Mouse (Mus musculus) c-Kit-positive CD71-positive TER-119-negative erythroid progenitor cells, embryonic 14.5 days (primary cell): Measurements from ENCODE around the gene Cdkal1.

Experiments
- DNase-seq: peaks from one replicate; pipeline ENCODE4 v3.0.0-alpha.2; 2013; ENCODE audit warnings: low read depth

Gene Cdkal1

GRCm38 (mm10) chr13:29234442-29234841 is 621.0 kb downstream of the Cdkal1 start:
- no peak for DNase-seq

DNA sequence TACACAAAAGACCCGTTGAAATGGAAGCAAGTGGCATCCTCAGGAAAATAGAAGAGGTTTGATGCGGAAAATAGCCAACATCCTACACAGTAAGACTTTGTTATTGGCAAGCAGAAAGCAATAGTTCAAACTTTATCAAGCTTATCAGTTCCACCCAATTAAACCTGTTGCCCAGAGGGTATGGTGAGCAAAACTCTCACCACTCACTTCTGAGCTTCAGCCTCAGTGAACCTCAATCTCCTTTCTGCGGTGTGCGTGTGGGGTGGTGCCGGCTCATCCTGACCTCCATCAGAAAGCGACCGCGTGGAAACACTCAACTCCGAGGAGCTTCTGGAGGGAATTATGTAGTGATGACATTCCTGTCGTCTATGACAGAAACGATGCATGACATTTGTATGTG is 621.5 kb downstream of the Cdkal1 start:
- no peak for DNase-seq

DNA sequence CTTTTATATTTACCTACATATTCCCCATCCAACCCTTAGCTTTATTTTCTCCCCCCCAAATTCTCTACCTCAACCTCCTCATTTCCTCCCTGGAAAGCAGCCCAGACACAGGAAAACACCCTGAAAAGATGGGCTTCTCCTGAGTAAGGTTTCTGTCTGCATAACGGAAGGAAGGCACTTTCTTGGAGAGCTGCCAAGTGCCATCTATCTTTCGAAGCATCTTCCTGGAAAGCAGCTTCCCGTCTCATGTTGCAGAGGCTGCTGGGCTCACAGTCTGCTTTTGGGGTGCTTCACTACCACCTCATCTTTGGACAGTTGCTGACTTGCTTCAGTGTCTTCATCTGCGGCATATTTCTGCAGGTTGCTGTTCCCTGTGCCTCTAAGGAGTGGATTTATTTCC is 622.8 kb downstream of the Cdkal1 start:
- DNase-seq = no peak

DNA sequence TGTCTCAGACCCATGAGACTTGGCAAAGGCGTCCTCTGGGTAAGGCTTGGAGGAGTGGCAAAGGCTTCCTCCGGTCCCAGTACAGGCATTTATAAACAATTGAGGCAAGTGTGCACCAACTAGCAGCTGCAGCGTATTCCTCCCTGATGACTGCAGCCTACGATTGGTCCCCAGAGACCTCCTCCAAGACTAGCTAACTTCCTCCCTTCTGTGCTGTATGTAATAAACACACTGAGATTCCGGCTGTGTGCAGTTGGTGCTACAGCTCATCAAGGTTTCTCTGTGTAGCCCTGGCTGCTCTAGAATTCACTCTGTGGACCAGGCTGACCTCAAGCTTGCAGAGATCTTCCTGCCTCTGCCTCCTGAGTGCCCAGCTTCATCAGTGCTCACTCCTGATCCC is 630.7 kb downstream of the Cdkal1 start:
- DNase-seq = no peak

DNA sequence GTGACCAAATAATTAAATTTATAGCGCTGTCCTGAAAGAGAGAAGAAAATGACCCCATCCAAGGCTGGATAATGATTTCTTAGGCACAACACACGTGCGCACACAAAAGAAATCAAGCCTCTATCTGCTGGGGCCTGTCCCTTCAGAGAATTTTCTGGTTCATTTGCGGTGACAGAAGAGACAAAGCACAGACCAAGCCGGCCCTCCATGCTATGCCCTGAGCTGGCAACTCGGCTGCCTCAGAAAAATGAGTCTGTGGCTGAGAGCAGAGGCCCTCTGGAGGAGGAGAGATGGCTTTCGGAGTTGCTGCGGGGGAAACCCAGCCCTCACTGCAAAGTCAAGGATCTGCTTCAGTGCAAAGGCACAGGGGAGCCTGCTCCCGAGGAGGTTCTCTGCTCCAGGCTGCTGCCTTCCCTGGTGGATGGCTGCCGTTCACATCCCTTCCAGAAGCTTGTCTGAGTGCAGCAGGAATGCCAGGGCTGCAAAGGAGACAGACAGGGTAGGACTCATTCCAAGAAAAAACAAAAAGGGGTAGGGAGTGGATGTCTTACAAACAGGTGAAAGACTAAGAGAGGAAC is 633.1 kb downstream of the Cdkal1 start:
- no peak for DNase-seq

GRCm38 (mm10) chr13:29221646-29222045 is 633.8 kb downstream of the Cdkal1 start:
- no peak for DNase-seq

DNA sequence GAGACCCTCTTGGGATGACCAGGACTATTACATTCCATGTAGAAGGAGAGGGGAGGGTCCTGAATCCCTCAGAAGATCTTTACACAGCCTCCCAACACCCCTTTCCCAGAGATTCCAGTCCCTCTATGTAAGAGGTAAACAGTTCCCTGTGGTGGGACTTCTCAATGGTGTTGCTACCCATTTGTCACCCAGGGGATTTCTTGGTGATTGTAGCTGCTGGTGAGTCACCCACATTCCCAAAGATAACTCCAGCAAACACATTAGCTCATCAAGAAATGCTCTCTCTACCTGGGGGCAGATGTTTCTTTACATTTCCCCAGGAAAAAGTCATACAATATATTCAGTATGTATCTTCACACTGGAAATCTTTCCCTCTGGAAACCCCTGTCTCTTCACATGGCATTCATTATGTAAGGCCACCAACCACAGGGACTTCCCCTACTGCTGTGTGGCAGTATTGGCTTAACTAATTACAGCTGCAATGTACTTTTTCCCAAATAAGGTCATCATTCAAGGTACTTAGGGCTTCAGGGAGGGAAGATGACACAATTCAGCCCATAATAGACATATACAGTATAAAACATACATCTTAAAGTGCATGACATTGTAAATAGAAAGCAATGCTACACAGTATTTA is 636.8 kb downstream of the Cdkal1 start:
- no peak for DNase-seq

DNA sequence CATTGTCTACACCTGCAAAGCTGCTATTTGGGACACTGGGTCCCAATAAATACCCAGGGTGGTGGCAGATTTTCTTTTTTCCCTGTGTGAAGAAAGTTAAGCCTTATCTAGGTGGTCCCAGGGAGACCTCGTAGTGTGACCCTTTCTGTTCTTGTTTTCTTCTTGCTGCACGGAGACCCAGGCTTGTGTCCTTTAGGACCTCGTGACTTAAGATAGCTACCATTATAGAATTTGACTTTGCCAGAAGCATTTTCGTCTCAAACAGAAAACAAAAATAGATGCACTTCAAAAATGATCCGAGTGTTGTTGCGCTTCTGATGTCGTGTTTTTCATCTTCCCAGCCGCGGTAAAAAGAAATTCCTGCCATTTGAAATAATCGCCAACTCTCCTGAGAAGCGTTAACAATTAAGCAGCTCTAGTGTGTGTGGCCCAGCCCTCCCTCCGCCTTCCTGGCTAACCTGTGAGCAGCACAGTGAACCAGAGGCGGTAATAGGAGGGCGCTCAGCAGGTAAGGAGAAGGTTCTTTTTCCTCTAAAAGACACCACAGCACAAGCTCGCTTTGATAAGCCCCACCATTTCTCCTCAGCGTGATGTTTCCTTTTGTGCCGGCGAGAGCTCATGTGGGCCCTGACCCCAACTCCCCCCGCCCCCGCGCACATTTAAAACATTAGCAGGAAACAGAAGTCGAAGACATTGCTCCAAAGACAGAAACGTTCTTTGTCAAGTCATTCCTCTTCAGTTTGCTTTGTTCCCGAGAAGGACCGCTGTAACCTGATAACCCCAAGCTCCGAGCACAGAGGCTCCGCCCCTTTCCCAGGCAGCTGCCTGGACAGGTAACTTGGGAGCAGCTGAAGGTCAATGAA is 645.1 kb downstream of the Cdkal1 start:
- no peak for DNase-seq

DNA sequence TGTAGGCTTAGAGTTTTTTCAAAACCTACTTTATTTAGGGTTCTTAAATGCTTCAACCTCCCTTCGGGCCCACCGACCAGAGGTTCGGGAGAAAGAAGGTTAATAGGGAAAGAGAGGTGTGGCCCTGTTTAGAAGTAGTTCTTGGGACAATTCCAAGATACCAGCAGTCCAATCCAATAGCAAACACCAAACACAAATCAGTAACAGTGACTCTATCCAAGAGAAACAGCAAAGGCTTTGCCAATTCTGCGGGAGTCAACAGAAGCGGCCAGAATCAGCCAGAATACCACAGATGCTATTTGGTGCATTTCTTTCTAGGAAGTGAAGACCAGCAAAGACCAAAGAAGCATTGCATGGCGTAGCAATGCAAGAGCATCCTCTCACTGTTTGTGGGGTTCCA is 646.7 kb downstream of the Cdkal1 start:
- no peak for DNase-seq

DNA sequence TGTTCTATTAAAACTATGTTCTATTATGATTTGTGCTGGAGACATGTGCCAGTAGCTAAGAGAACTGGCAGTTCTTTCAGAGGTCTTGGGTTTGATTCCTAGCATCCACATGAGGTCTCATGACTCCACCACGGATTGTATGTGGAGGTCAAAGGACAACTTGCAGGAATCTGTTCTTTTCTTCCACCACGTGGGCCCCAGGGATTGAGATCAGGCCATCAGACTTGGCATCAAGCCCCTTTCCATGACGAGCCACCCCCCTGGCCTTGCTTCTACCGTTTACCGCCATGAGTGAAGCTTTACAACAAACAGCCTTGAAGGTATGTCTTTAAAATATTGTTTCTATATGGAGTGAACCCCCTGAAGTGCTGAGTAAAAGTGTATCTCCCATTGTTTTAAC is 651.6 kb downstream of the Cdkal1 start:
- DNase-seq = no peak

DNA sequence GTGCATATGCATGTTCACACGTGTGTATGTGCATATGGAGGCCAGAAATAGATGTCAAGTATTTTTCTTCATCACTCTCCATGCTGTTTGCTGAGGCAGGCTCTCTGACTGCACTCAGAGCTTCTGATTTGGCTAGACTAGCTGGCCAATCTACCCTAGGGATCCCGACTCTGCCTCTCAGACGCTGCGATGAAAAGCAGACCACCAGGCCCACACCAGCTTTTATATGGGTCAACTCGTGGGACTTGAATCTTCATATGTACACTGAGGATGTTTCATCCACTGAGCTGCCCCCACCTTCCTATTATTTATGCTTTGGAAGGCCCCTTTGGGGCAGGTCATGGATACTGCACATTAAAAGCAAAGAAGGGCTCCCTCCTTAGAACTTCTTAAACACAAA is 652.0 kb downstream of the Cdkal1 start:
- DNase-seq = no peak

DNA sequence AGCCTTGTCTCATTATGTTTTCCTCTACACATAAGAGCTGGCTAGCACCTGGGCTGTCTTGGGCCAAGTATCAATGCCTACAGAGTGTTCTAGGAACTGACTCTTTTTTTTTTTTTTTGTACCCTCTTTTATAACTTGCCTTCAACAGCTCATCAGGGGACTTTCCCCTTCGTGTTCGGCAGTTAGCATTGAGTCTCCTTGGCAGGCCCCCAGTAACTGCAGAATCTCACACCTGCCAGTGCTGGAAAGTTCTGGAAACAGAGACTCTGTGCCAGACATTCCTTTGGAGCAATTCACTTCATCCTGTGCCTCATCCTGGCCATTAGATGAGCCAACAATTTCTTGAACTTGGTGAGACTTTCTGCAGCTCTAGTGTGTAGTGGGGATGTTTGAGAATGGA is 652.9 kb downstream of the Cdkal1 start:
- no peak for DNase-seq

DNA sequence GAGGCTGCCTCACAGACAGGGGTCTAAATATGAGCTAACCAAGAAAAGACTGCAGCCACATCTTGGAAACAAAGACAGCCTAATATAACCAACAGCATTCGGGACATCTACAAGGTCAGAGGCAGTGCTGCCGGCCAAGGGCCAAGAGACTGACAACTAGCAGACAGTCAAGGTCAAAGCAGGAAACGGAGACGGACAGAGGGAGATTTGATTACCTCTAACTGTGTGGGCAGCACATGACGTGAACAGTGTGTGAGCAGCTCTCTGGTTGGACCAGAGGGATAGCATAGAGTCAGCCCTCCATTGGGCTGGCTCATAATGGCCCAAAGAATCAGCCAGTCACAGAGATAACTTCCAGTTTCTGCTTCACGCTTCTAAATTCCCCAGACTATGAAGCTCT is 655.8 kb downstream of the Cdkal1 start:
- DNase-seq = no peak

- no peak for DNase-seq
Measured at GRCm38 (mm10) chr13:29196798-29197498, 658.5 kb downstream of the Cdkal1 start.

DNA sequence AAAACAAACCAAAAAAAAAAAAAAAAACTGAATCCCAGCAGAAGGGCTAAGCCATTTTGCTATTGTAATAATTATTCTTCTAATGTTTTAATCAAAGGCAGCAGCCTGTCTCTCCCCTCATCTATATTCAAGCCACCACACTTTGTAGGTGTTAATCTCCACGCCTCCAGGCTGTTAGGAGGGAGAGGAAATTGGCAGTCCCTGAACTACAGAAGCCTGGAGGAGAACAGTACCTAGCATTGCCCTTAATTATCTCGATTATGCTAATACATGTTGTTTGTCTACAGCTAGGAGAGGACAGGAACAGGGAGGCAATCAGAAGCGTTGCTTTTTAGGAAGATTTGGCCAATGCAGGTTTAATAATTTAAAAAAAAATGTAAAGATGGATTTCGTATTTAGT is 659.8 kb downstream of the Cdkal1 start:
- no peak for DNase-seq

GRCm38 (mm10) chr13:29194946-29195345 is 660.5 kb downstream of the Cdkal1 start:
- DNase-seq = no peak

GRCm38 (mm10) chr13:29192697-29193096 is 662.8 kb downstream of the Cdkal1 start:
- DNase-seq = no peak

- no peak for DNase-seq
Measured at GRCm38 (mm10) chr13:29190548-29190947, 664.9 kb downstream of the Cdkal1 start.

DNA sequence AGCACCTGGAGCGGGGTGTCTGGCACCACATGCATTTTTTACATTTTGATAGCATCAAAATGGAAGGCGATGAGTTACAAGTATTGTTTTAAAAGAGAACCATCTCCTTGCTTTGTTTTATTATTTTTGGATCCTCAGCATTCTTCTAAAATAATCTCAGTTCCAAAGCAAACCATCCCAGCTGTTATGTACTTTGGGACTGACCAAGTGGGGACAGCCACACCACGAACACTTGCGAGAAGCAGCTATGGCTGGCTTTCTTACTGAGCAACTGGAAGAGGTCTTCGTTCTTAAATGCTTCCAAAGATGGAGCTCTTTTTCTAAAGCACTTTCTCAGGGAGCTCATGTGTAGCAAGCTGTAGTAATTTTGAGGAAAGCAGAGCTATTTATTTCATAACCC is 668.7 kb downstream of the Cdkal1 start:
- DNase-seq = no peak

DNA sequence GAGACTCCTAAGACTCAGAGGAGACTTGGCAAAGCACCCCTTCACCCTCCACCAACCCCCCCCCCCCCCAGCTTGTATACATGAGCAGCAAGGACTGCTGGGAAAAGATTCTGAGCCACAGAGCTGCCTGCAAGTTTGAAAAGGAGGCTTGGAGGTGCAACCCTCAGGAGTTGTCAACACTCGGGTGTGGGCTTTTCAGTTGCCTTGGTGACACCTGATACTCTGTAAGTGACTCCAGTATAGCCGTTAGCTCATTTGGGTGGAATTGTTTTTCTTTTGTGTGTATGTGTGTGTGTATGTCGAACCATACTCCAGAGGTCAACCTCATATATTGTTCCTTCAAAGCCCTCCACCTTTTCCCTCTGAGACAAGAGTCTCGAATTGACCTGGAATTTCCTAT is 669.9 kb downstream of the Cdkal1 start:
- no peak for DNase-seq

DNA sequence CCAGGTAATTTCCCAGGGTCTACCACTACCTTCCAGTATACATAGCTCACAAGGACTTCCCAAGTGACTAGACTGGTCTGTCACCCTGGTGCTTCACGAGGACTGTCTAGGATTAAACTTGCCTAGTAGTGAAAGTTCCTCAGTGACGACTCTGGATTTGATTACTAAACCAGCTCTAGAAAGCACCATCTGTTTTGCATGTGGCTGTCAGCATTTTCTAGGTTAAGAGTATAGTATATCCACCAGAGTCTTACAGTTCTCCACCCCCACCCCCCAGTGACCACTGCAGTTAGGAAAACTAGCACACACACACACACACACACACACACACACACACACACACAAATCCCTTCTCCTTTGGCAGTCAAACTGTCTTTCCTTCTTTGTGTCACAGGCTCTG is 670.9 kb downstream of the Cdkal1 start:
- DNase-seq = no peak

GRCm38 (mm10) chr13:29179861-29180260 is 675.6 kb downstream of the Cdkal1 start:
- DNase-seq = no peak

- no peak for DNase-seq
Measured at GRCm38 (mm10) chr13:29179260-29179659, 676.2 kb downstream of the Cdkal1 start.
